Mouse (Mus musculus) limb, embryonic 13.5 days (tissue): Measurements from ENCODE around the gene Hspb2. TPM values are rescaled to one million over a fixed set of nuclear protein-coding genes. Genes with fewer than 3 reads are reported as not detected.

Source experiments
- ATAC-seq: fragments of 200-750 bp; cut with Nextera tagmentation; 2 replicates; pipeline ENCODE4 v1.8.0; 2017; ENCODE audit warnings: low read depth, moderate number of reproducible peaks, moderate TSS enrichment; ENCODE audit not compliant: low FRiP score
- H3K27ac ChIP-seq: fragments of 300-500 bp; sonication (generic); 2 replicates; pipeline ENCODE4 v1.5.1; 2015; ENCODE audit warnings: inconsistent platforms, mild to moderate bottlenecking, moderate library complexity
- H3K27me3 ChIP-seq: fragments of 300-500 bp; sonication (generic); 2 replicates; pipeline ENCODE4 v1.6.1; 2015; ENCODE audit warnings: mild to moderate bottlenecking, inconsistent platforms
- H3K36me3 ChIP-seq: fragments of 300-500 bp; sonication (generic); 2 replicates; pipeline ENCODE4 v1.6.1; 2015; ENCODE audit warnings: inconsistent platforms, mild to moderate bottlenecking, moderate library complexity
- H3K4me1 ChIP-seq: fragments of 300-500 bp; sonication (generic); 2 replicates; pipeline ENCODE4 v1.6.1; 2015; ENCODE audit warnings: inconsistent platforms
- H3K4me2 ChIP-seq: fragments of 300-500 bp; sonication (generic); replicated peaks from 2 replicates; pipeline ENCODE4 v1.6.1; 2015; ENCODE audit warnings: inconsistent platforms, mild to moderate bottlenecking, moderate library complexity
- H3K4me3 ChIP-seq: fragments of 300-500 bp; sonication (generic); 2 replicates; pipeline ENCODE4 v1.5.1; 2015; ENCODE audit warnings: moderate library complexity, mild to moderate bottlenecking, inconsistent platforms
- H3K9ac ChIP-seq: fragments of 300-500 bp; sonication (generic); 2 replicates; pipeline ENCODE4 v1.6.1; 2015; ENCODE audit warnings: mild to moderate bottlenecking, inconsistent platforms
- H3K9me3 ChIP-seq: fragments of 300-500 bp; sonication (generic); 2 replicates; pipeline ENCODE4 v1.6.1; 2016; ENCODE audit warnings: inconsistent platforms
- WGBS: fragments of 180-500 bp; shearing (Covaris S2); methylation state at CpG from one replicate; pipeline ENCODE4 v1.1.7; 2015; 5-methylcytosine and 5-hydroxymethylcytosine counted together
- polyA plus RNA-seq: library from polyadenylated mRNA; unstranded; fragments of >200 nt; fragmentation: Nextera tagmentation; extraction: Ambion mirVana; gene quantifications from 2 replicates; pipeline ENCODE4 v1.2.1, GENCODE M21; 2015

The Hspb2 gene
- polyA plus RNA-seq, 1 experiment from 2014 or later, result 39.3 TPM

DNA sequence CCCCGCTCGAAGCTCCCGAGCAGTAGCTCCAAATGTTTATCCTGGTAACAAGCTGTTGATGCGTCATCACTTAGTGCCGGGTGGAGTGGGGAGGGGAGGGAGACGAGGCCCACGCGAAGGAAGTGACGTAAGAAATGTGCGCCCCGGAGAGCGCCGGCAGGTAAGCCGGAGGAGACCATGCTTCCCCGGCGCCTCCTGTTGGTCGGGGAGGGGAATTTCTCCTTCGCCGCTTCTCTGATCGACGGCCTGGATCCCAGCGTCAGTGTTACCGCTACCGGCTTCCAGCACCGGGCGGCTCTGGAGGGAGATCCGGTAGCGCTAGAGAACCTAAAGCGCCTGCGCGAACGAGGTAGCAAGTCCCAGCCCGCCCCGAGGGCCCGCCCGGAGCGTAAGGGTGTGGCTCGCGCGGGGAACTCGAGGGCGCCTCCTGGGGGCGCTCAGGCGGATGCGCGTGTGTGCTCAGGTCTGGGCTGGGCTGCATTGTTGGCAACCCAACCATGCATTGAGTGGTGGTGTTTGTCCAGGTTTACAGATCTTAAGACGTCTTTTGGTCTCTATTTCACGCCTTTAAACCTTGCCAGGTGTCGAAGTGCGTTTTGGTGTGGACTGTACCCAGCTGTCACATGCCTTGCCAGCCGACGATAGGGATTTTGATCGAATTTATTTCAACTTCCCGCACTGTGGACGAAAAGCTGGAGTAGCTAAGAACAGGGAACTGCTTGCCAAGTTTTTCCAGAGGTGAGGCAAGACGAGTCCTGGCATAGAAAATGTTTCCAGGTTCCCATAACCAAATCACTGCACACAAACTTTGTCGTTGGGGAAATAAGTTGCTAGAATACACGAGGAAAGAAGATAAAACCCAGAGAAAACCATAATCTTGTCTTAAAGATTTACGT, 16.2 kb upstream of the Hspb2 start, which contains the start of gene Fdxacb1:
Gene Fdxacb1 (plus strand): TSS at position 130 of the 896 bp plus-strand sequence.
- Histone ChIP-seq H3K4me1 (peaks cover 11% of the 10 kb centered on the region), H3K9me3 (no peaks in the 10 kb centered on the region), H3K4me3 (peak within 1 kb of the TSS; percentile 63), H3K9ac (peak within 1 kb of the TSS; percentile 70), H3K4me2 (peak within 1 kb of the TSS; percentile 93), H3K27ac (peak within 1 kb of the TSS; percentile 77), H3K36me3 (peaks cover 19% of the 10 kb centered on the region), H3K27me3 (no peaks in the 10 kb centered on the region)
- ATAC-seq, result peak; percentile 96
- 4% methylated on average over 59 of the region's 59 CpGs for WGBS

GRCm38 (mm10) chr9:50767531-50768106, 15.5 kb upstream of the Hspb2 start:
- Histone ChIP-seq H3K4me3 (peak overlapping the region; percentile 63), H3K9me3 (no peaks in the 10 kb centered on the region), H3K9ac (peak overlapping the region; percentile 70), H3K4me2 (peak overlapping the region; percentile 93), H3K4me1 (peaks cover 11% of the 10 kb centered on the region), H3K36me3 (peaks cover 17% of the 10 kb centered on the region), H3K27me3 (no peaks in the 10 kb centered on the region), H3K27ac (peak overlapping the region; percentile 77; the same call in 1 of the 2 replicates)
- ATAC-seq, result peak; percentile 46
- 7% methylated on average over 17 of the region's 17 CpGs for WGBS

DNA sequence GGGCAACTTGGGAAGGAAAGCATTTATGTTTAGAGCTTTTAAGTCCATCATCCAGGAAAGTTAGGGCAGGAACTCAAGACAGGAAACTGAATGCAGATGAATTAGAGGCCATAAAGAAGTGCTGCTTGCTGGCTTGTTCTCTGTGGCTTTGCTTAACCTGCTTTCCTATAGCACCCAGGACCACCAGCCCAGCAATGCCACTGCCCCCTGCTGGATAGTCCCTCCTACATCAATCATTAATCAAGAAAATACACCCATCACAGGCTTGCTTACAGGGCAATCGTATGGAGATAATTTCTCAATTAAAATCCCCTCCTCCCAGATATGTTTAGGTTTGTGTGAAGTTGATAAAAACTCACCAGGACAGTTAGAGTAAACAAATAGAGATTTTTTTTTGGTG, 11.2 kb upstream of the Hspb2 start:
- no peaks in the 10 kb centered on the region for H3K9me3 ChIP-seq
- no peak overlapping the region for H3K9ac ChIP-seq
- ATAC-seq, result no peak
- H3K4me1 ChIP-seq, result peaks cover 4% of the 10 kb centered on the region; the same call in 1 of the 2 replicates
- H3K4me3 ChIP-seq, result no peak overlapping the region
- WGBS, result 70% methylated on average over 1 of the region's 1 CpGs
- no peaks in the 10 kb centered on the region for H3K27me3 ChIP-seq
- no peak overlapping the region for H3K4me2 ChIP-seq
- no peak overlapping the region for H3K27ac ChIP-seq
- H3K36me3 ChIP-seq, result no peaks in the 10 kb centered on the region; the same call in 1 of the 2 replicates

DNA sequence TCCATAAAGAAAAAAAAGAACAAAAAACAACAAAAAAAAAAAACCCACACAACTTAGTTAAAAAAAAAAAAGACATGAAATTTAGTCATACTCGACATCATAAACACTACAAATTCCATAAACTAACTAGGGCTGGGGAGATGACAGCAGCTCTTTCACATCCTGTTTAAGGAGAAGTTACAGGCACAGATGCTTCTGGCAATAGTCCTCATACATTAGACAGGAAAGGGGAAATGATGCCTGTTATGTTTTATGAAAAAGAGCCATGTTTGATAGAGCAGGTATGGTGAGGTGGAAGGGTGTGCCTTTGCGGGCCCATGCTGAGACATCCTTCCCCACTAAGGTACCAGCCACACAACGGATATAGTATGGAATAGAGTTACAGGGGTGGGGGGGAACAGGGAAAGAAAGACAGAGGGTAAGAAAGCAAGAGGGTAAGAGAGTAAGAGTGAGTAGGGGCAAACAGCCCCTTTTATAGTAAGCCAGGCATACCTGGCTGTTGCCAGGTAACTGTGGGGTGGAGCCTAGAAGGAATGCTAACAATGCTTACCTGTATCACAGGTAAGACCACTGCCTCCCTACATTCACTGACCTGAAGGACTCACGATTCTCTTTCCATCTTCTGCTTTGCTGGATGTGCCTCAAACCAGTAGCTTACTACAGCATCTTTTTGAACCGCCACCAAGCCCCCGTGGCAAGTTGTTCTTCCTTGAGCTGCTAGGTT, 9.5 kb upstream of the Hspb2 start:
- WGBS, result 64% methylated on average over 6 of the region's 6 CpGs
- no peak for ATAC-seq
- Histone ChIP-seq H3K9ac (no peak overlapping the region), H3K36me3 (no peaks in the 10 kb centered on the region; the same call in 1 of the 2 replicates), H3K4me3 (no peak overlapping the region), H3K27me3 (no peaks in the 10 kb centered on the region), H3K9me3 (no peaks in the 10 kb centered on the region), H3K4me2 (no peak overlapping the region), H3K27ac (no peak overlapping the region), H3K4me1 (no peaks in the 10 kb centered on the region)

DNA sequence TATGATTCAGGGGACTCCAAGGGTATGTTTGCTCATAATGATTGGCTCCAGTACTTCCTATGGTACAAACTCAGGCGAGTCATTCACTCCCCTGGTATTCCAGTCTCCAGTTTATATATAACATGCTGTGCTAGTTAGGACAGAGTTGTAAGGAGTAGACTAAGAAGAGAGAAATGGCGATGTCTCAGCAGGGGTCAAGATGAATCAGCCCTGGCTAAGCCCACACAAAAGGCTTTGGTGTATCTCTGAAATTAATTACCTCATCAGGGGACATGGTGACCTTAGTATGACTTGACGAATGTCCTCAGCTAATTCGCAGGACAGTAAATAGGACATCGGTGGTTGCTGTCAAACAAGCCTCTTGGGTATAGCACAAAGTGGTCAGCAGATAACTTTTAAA, 4.6 kb upstream of the Hspb2 start:
- H3K36me3 ChIP-seq, result no peaks in the 10 kb centered on the region
- 40% methylated on average over 5 of the region's 5 CpGs for WGBS
- H3K9me3 ChIP-seq, result no peaks in the 10 kb centered on the region
- peaks cover 9% of the 10 kb centered on the region for H3K4me1 ChIP-seq
- no peak overlapping the region for H3K4me2 ChIP-seq
- no peak overlapping the region for H3K27ac ChIP-seq
- H3K4me3 ChIP-seq, result no peak overlapping the region
- H3K9ac ChIP-seq, result no peak overlapping the region
- H3K27me3 ChIP-seq, result peaks cover 8% of the 10 kb centered on the region
- no peak for ATAC-seq

DNA sequence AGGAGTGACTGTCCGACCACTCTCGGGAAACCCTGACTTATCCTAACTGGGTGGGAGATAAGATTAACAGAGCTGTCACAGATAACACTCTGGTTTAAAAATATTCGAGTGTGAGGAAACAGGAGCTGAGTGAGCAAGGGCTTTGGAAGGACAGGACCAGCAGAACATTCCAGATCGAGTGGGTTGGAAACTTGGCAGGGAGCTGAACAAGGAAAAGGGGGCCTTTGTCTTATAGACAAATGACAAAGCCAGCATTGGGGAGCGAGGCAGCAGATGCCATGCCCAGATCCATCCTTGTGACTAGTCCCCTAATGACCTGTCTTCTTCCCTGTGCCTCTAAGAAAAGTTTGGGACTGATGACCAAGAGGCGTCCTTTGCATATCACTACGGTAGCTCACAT, 1.8 kb upstream of the Hspb2 start:
- WGBS, result 73% methylated on average over 7 of the region's 7 CpGs
- H3K4me1 ChIP-seq, result peaks cover 18% of the 10 kb centered on the region
- no peaks in the 10 kb centered on the region for H3K36me3 ChIP-seq
- H3K27ac ChIP-seq, result no peak overlapping the region
- H3K4me2 ChIP-seq, result peak overlapping the region; percentile 19; the same call in 1 of the 2 replicates
- peaks cover 10% of the 10 kb centered on the region for H3K27me3 ChIP-seq
- H3K4me3 ChIP-seq, result peak overlapping the region; percentile 7
- no peak overlapping the region for H3K9ac ChIP-seq
- no peak for ATAC-seq
- no peaks in the 10 kb centered on the region for H3K9me3 ChIP-seq

DNA sequence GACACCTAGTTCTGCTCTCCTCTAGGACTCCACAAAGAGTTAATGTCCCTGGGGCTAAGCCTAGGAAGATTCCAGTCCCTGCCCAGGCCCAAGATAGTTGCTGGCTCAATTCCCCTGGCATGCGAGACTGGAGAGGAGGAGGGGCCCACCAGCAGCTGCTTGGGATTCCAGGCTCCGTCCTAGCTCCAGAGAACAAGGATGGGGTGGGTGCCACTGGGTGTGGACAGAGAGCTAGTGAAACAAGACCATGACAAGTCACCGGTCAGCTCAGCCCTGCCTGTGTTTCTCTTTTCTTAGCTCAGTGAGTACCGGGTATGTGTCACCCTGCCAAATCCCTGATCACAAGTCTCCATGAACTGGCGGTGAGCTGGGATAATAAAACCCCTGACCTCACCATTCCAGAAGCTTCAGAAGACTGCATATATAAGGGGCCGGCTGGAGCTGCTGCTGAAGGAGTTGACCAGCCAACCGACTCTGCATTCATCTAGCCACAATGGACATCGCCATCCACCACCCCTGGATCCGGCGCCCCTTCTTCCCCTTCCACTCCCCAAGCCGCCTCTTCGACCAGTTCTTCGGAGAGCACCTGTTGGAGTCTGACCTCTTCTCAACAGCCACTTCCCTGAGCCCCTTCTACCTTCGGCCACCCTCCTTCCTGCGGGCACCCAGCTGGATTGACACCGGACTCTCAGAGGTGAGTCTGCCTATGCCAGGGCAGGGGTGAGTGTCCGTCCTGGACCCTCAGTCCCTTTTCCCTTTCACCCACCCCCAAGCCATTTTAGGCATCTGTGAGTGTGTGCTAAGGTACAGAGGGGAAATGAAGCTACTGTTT, 846 bp upstream of the Hspb2 start:
- WGBS, result 64% methylated on average over 17 of the region's 17 CpGs
- 0 out of 2 replicates have a peak overlapping the region, but pooled peaks have one; percentile 22 for H3K27ac ChIP-seq
- H3K4me1 ChIP-seq, result peaks cover 18% of the 10 kb centered on the region
- H3K4me2 ChIP-seq, result no peak overlapping the region
- H3K36me3 ChIP-seq, result no peaks in the 10 kb centered on the region
- no peaks in the 10 kb centered on the region for H3K9me3 ChIP-seq
- peaks cover 10% of the 10 kb centered on the region for H3K27me3 ChIP-seq
- peak; percentile 72; the same call in 1 of the 2 replicates for ATAC-seq
- no peak overlapping the region for H3K9ac ChIP-seq
- H3K4me3 ChIP-seq, result peak overlapping the region; percentile 7; the same call in 1 of the 2 replicates

GRCm38 (mm10) chr9:50751323-50751722, 831 bp downstream of the Hspb2 start, which contains the start of gene Cryab:
Gene Cryab (plus strand): TSS chr9:50751325.
- Histone ChIP-seq H3K4me3 (peak within 1 kb of the TSS; percentile 12; the same call in 1 of the 2 replicates), H3K36me3 (no peaks in the 10 kb centered on the region), H3K4me1 (peaks cover 23% of the 10 kb centered on the region), H3K4me2 (peak within 1 kb of the TSS; percentile 23), H3K9ac (0 out of 2 replicates have a peak within 1 kb of the TSS, but pooled peaks have one; percentile 4), H3K9me3 (no peaks in the 10 kb centered on the region), H3K27ac (0 out of 2 replicates have a peak within 1 kb of the TSS, but pooled peaks have one; percentile 7), H3K27me3 (peaks cover 12% of the 10 kb centered on the region)
- ATAC-seq, result no peak
- 68% methylated on average over 22 of the region's 22 CpGs for WGBS

- Histone ChIP-seq H3K4me3 (no peak overlapping the region), H3K4me1 (peaks cover 29% of the 10 kb centered on the region), H3K4me2 (peak overlapping the region; percentile 23), H3K27me3 (peaks cover 18% of the 10 kb centered on the region), H3K9me3 (no peaks in the 10 kb centered on the region), H3K27ac (no peak overlapping the region), H3K9ac (no peak overlapping the region), H3K36me3 (no peaks in the 10 kb centered on the region)
- ATAC-seq, result no peak
- 80% methylated on average over 6 of the region's 6 CpGs for WGBS
Observed at GRCm38 (mm10) chr9:50750706-50751105, 1.4 kb downstream of the Hspb2 start.

- Histone ChIP-seq H3K27me3 (peaks cover 8% of the 10 kb centered on the region; the same call in 1 of the 2 replicates), H3K4me2 (peak within 1 kb of the TSS; percentile 69), H3K36me3 (no peaks in the 10 kb centered on the region), H3K4me1 (peaks cover 16% of the 10 kb centered on the region), H3K9me3 (no peaks in the 10 kb centered on the region), H3K4me3 (peak within 1 kb of the TSS; percentile 43), H3K9ac (peak within 1 kb of the TSS; percentile 56), H3K27ac (no peak within 1 kb of the TSS)
- ATAC-seq, result no peak
- whole genome bisulfite sequencing, result 0% methylated on average over 19 of the region's 19 CpGs
Observed at GRCm38 (mm10) chr9:50746214-50746677, 5.9 kb downstream of the Hspb2 start, which contains the start of gene 2310030G06Rik. Gene 2310030G06Rik (minus strand): TSS chr9:50746536.

DNA sequence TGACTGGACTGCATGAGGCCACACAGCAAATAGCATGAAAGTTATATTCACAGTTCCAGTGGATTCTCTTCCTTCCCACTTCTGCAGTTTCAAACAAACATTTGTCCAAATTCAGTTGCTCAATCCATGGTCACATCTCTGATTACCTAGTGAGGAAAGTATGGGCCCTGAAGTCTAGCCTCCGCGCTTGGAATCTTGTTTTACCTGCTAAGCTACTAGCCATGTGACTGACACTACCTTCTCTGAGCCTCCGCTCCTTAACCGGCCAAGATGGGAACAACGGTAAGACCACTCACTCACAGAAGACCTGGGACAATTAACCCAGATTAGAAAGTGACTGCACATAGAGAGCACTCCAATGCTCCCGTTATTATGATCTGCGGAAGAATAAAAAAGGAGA, 6.3 kb downstream of the Hspb2 start:
- Histone ChIP-seq H3K27me3 (peaks cover 8% of the 10 kb centered on the region; the same call in 1 of the 2 replicates), H3K4me3 (peak overlapping the region; percentile 43), H3K9ac (peak overlapping the region; percentile 56; the same call in 1 of the 2 replicates), H3K27ac (no peak overlapping the region), H3K4me1 (peaks cover 14% of the 10 kb centered on the region), H3K4me2 (peak overlapping the region; percentile 69), H3K9me3 (no peaks in the 10 kb centered on the region), H3K36me3 (no peaks in the 10 kb centered on the region)
- no peak for ATAC-seq
- 9% methylated on average over 7 of the region's 7 CpGs for WGBS
